Mouse (Mus musculus): ENCODE results near the gene Adam33. TPM values are rescaled to one million over a fixed set of nuclear protein-coding genes. Genes with fewer than 3 reads are reported as not detected.
A peak's percentile ranks its signal among the peaks of the same experiment; 100 is the strongest.

The Adam33 gene
- polyA plus RNA-seq, 1 experiment from 2014 or later: 0.84 TPM

GRCm38 (mm10) chr2:131053851-131054645 lies 9.6 kb downstream of the Adam33 start:
- no peak overlapping the region for H3K27ac ChIP-seq (replicated peaks)
- H3K9me3 ChIP-seq (replicated peaks): no peaks in the 10 kb centered on the region
- 1% methylated on average over 45 of the region's 45 CpGs for WGBS
- H3K36me3 ChIP-seq: no peaks in the 10 kb centered on the region
- peaks cover 34% of the 10 kb centered on the region for H3K4me1 ChIP-seq
- H3K4me3 ChIP-seq: peak overlapping the region; percentile 51
- peak; percentile 37 for DNase-seq (ENCODE audit: low spot score)
- H3K27me3 ChIP-seq (ENCODE audit: low read depth, poor library complexity, severe bottlenecking): peaks cover 79% of the 10 kb centered on the region

- no peaks in the 10 kb centered on the region for H3K9me3 ChIP-seq (replicated peaks)
- no peak overlapping the region for H3K27ac ChIP-seq (replicated peaks)
- peaks cover 34% of the 10 kb centered on the region for H3K4me1 ChIP-seq
- WGBS: 64% methylated on average over 6 of the region's 6 CpGs
- no peaks in the 10 kb centered on the region for H3K36me3 ChIP-seq
- DNase-seq (ENCODE audit: low spot score): no peak
- peaks cover 79% of the 10 kb centered on the region for H3K27me3 ChIP-seq (ENCODE audit: low read depth, poor library complexity, severe bottlenecking)
- H3K4me3 ChIP-seq: no peak overlapping the region
Observed at GRCm38 (mm10) chr2:131052862-131053418, 10.7 kb downstream of the Adam33 start.

- H3K9me3 ChIP-seq (replicated peaks): no peaks in the 10 kb centered on the region
- H3K4me3 ChIP-seq: no peak overlapping the region
- no peak for DNase-seq (ENCODE audit: low spot score)
- H3K36me3 ChIP-seq: no peaks in the 10 kb centered on the region
- peaks cover 71% of the 10 kb centered on the region for H3K27me3 ChIP-seq (ENCODE audit: low read depth, poor library complexity, severe bottlenecking)
- 81% methylated on average over 5 of the region's 5 CpGs for WGBS
- H3K27ac ChIP-seq (replicated peaks): no peak overlapping the region
- peaks cover 34% of the 10 kb centered on the region for H3K4me1 ChIP-seq
Observed at GRCm38 (mm10) chr2:131052043-131052442, 11.6 kb downstream of the Adam33 start.

- Histone ChIP-seq H3K27ac (replicated peaks) (no peak overlapping the region), H3K36me3 (no peaks in the 10 kb centered on the region), H3K27me3 (ENCODE audit: low read depth, poor library complexity, severe bottlenecking) (peaks cover 40% of the 10 kb centered on the region), H3K4me1 (peaks cover 13% of the 10 kb centered on the region), H3K9me3 (replicated peaks) (no peaks in the 10 kb centered on the region), H3K4me3 (no peak overlapping the region)
- DNase-seq (ENCODE audit: low spot score): no peak
- WGBS: 79% methylated on average over 2 of the region's 2 CpGs
Observed at GRCm38 (mm10) chr2:131046025-131046424, 17.6 kb downstream of the Adam33 start.

GRCm38 (mm10) chr2:131044989-131045720 lies 18.5 kb downstream of the Adam33 start:
- no peak for DNase-seq (ENCODE audit: low spot score)
- WGBS: 88% methylated on average over 9 of the region's 9 CpGs
- no peak overlapping the region for H3K4me3 ChIP-seq
- H3K27me3 ChIP-seq (ENCODE audit: low read depth, poor library complexity, severe bottlenecking): peaks cover 40% of the 10 kb centered on the region
- no peaks in the 10 kb centered on the region for H3K9me3 ChIP-seq (replicated peaks)
- no peaks in the 10 kb centered on the region for H3K36me3 ChIP-seq
- no peak overlapping the region for H3K27ac ChIP-seq (replicated peaks)
- H3K4me1 ChIP-seq: peaks cover 19% of the 10 kb centered on the region

- WGBS: 12% methylated on average over 7 of the region's 7 CpGs
- Histone ChIP-seq H3K4me1 (peaks cover 19% of the 10 kb centered on the region), H3K27me3 (ENCODE audit: low read depth, poor library complexity, severe bottlenecking) (peaks cover 46% of the 10 kb centered on the region), H3K9me3 (replicated peaks) (no peaks in the 10 kb centered on the region), H3K27ac (replicated peaks) (no peak overlapping the region), H3K4me3 (peak overlapping the region; percentile 34), H3K36me3 (no peaks in the 10 kb centered on the region)
- no peak for DNase-seq (ENCODE audit: low spot score)
Observed at GRCm38 (mm10) chr2:131044354-131044852, 19.2 kb downstream of the Adam33 start.

GRCm38 (mm10) chr2:131042988-131043387 lies 20.6 kb downstream of the Adam33 start, which contains the start of gene Gfra4:
Gene Gfra4 (minus strand): TSS chr2:131043088.
- Histone ChIP-seq H3K9me3 (replicated peaks) (no peaks in the 10 kb centered on the region), H3K4me1 (peaks cover 19% of the 10 kb centered on the region), H3K27me3 (ENCODE audit: low read depth, poor library complexity, severe bottlenecking) (peaks cover 57% of the 10 kb centered on the region), H3K27ac (replicated peaks) (no peak within 1 kb of the TSS), H3K4me3 (no peak within 1 kb of the TSS), H3K36me3 (no peaks in the 10 kb centered on the region)
- DNase-seq (ENCODE audit: low spot score): no peak
- 84% methylated on average over 2 of the region's 2 CpGs for WGBS

- peaks cover 58% of the 10 kb centered on the region for H3K27me3 ChIP-seq (ENCODE audit: low read depth, poor library complexity, severe bottlenecking)
- 3% methylated on average over 112 of the region's 115 CpGs for WGBS
- peak; percentile 47 for DNase-seq (ENCODE audit: low spot score)
- no peaks in the 10 kb centered on the region for H3K36me3 ChIP-seq
- peak overlapping the region; percentile 69; the same call in 1 of the 2 replicates for H3K27ac ChIP-seq (replicated peaks)
- no peaks in the 10 kb centered on the region for H3K9me3 ChIP-seq (replicated peaks)
- peaks cover 19% of the 10 kb centered on the region for H3K4me1 ChIP-seq
- H3K4me3 ChIP-seq: peak overlapping the region; percentile 66
Observed at GRCm38 (mm10) chr2:131040854-131041825, 22.5 kb downstream of the Adam33 start.

GRCm38 (mm10) chr2:131038675-131039074 lies 24.9 kb downstream of the Adam33 start:
- no peaks in the 10 kb centered on the region for H3K9me3 ChIP-seq (replicated peaks)
- H3K4me1 ChIP-seq: peaks cover 14% of the 10 kb centered on the region
- no peak overlapping the region for H3K27ac ChIP-seq (replicated peaks)
- no peaks in the 10 kb centered on the region for H3K36me3 ChIP-seq
- no peak for DNase-seq (ENCODE audit: low spot score)
- WGBS: 87% methylated on average over 5 of the region's 5 CpGs
- peaks cover 55% of the 10 kb centered on the region for H3K27me3 ChIP-seq (ENCODE audit: low read depth, poor library complexity, severe bottlenecking)
- H3K4me3 ChIP-seq: no peak overlapping the region

GRCm38 (mm10) chr2:131038197-131038596 lies 25.4 kb downstream of the Adam33 start:
- Histone ChIP-seq H3K27ac (replicated peaks) (no peak overlapping the region), H3K4me3 (no peak overlapping the region), H3K9me3 (replicated peaks) (no peaks in the 10 kb centered on the region), H3K4me1 (peaks cover 14% of the 10 kb centered on the region), H3K36me3 (no peaks in the 10 kb centered on the region), H3K27me3 (ENCODE audit: low read depth, poor library complexity, severe bottlenecking) (peaks cover 50% of the 10 kb centered on the region)
- 92% methylated on average over 6 of the region's 6 CpGs for WGBS
- no peak for DNase-seq (ENCODE audit: low spot score)

GRCm38 (mm10) chr2:131037226-131037990 lies 26.2 kb downstream of the Adam33 start:
- H3K36me3 ChIP-seq: no peaks in the 10 kb centered on the region
- 81% methylated on average over 17 of the region's 17 CpGs for WGBS
- H3K9me3 ChIP-seq (replicated peaks): no peaks in the 10 kb centered on the region
- H3K27ac ChIP-seq (replicated peaks): no peak overlapping the region
- no peak for DNase-seq (ENCODE audit: low spot score)
- peaks cover 14% of the 10 kb centered on the region for H3K4me1 ChIP-seq
- peaks cover 42% of the 10 kb centered on the region for H3K27me3 ChIP-seq (ENCODE audit: low read depth, poor library complexity, severe bottlenecking)
- no peak overlapping the region for H3K4me3 ChIP-seq
